Mouse (Mus musculus) intestine, embryonic 16.5 days (tissue): ENCODE measurements around the gene Clca3a1. TPM values are rescaled to one million over a fixed set of nuclear protein-coding genes. Genes with fewer than 3 reads are reported as not detected.
"Not testable (repeated sequence)": the region's sequence is repeated elsewhere in the genome, so short reads cannot be mapped to it uniquely, and the experiment has no call there.

ENCODE experiments used
- ATAC-seq: fragments of 200-750 bp; cut with Nextera tagmentation; 2 replicates; pipeline ENCODE4 v1.8.0; 2017; ENCODE audit warnings: moderate TSS enrichment, moderate library complexity
- H3K27ac ChIP-seq: fragments of 300-500 bp; sonication (generic); 2 replicates; pipeline ENCODE4 v1.5.1; 2014; ENCODE audit warnings: mild to moderate bottlenecking, low read length
- H3K27me3 ChIP-seq: fragments of 300-500 bp; sonication (generic); replicated peaks from 2 replicates; pipeline ENCODE4 v1.6.1; 2014; ENCODE audit warnings: low read length, control low read depth, mixed read lengths; ENCODE audit not compliant: control insufficient read depth, insufficient read depth
- H3K36me3 ChIP-seq: fragments of 300-500 bp; sonication (generic); 2 replicates; pipeline ENCODE4 v1.6.1; 2014; ENCODE audit warnings: low read length, control low read depth; ENCODE audit not compliant: control insufficient read depth, insufficient read depth
- H3K4me1 ChIP-seq: fragments of 300-500 bp; sonication (generic); 2 replicates; pipeline ENCODE4 v1.6.1; 2014; ENCODE audit warnings: low read length, control low read depth, mixed read lengths; ENCODE audit not compliant: control insufficient read depth, insufficient read depth
- H3K4me2 ChIP-seq: fragments of 300-500 bp; sonication (generic); 2 replicates; pipeline ENCODE4 v1.6.1; 2014; ENCODE audit warnings: low read depth, low read length, control low read depth
- H3K4me3 ChIP-seq: fragments of 300-500 bp; sonication (generic); 2 replicates; pipeline ENCODE4 v1.5.1; 2014; ENCODE audit warnings: mild to moderate bottlenecking, low read length
- H3K9ac ChIP-seq: fragments of 300-500 bp; sonication (generic); 2 replicates; pipeline ENCODE4 v1.6.1; 2014; ENCODE audit warnings: low read depth, low read length
- H3K9me3 ChIP-seq: fragments of 300-500 bp; sonication (generic); 2 replicates; pipeline ENCODE4 v1.6.1; 2016; ENCODE audit warnings: low read length, control low read depth; ENCODE audit not compliant: control insufficient read depth
- WGBS: fragments of 180-500 bp; shearing (Covaris S2); extraction: QIAGEN DNeasy Blood & Tissue Kit; methylation state at CpG from one replicate; pipeline ENCODE4 v1.1.7; 2014; 5-methylcytosine and 5-hydroxymethylcytosine counted together
- polyA plus RNA-seq: library from polyadenylated mRNA; unstranded; fragments of >200 nt; fragmentation: Nextera tagmentation; extraction: Ambion mirVana; gene quantifications from 2 replicates; pipeline ENCODE4 v1.2.1, GENCODE M21; 2015

Gene Clca3a1
- polyA plus RNA-seq, result 5.4 and 5.5 TPM in 2 replicates

DNA sequence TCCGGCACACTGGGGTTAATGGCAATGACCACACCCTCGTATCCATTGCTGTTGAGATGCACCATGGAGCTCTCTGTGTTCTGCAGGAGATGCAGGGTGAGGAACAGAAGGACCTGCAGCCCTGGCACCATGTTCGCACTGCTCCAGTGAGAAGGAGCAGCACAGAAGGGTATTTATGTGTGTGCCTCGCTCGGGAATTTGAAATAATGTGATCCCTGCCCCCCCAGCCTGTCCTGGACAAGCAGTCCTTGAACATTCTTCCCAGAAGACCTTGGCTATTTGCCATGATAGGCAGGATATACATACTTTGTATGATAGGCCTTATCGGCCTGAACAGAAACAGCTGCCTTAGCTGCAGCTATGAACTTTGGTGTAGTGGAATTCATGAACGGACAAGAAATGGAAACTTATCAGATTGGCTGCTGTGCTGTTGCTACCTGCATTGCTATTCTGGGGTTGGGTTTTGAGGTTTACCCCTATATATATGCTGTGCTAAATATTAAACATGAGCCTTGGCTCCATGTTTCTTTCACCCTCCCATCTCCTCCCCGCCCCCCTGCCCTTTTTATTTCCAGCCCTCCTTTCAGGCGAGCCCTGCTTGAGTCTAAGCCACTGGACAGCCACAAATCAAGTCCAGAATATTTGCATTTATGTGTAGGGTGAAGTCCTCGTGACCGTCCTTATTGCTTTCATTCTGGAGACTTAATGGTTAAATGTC lies at the start of gene Clca3a1:
Gene Clca3a1, minus strand, starts transcription at position 386 of the 718 bp plus-strand sequence.
- no peak within 1 kb of the TSS for H3K9ac ChIP-seq

DNA sequence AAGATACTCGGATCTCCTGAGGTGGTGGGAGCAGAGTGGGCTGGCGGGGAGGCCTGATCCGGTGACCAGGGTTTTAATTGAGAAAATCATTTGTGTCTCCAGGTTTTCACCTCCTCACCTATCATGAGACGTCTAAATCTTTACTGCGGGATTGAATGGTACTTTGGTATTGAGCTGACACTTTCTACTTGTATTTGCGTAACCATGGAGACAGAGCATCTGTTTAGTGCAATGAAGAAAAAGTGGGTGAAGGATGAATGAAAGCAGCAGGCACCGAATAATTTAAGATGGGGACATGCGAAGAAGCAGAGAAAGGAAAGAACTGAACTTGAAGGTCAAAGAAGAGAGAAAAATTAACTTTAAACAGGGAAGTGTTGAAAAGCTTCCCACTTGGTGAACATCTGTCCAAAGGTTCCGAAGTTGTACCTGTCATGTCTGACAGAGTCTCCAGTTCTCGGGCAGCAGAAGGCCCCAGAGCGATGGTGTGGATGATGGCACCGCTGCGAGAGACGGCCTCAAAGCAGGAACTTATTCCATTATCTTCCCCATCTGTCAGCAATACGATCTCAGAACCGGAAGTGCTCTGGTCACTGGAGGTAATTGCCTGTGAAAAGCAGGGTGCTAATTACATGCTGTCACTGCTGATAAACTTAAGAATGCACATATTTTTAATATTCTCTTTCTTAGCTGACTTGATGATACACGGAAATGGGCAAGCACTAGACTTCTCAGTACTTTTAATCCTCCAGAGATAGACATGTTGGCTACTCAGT lies 47.6 kb upstream of the Clca3a1 start:
- 70% methylated on average over 14 of the region's 17 CpGs for whole genome bisulfite sequencing
- not testable (repeated sequence) for ATAC-seq, H3K27ac ChIP-seq

More for the DNA sequence above, at the start of gene Clca3a1:
- WGBS, result 28% methylated on average over 9 of the region's 11 CpGs
- Histone ChIP-seq H3K36me3 (no peaks in the 10 kb centered on the region), H3K27me3 (no peaks in the 10 kb centered on the region), H3K9me3 (no peaks in the 10 kb centered on the region), H3K27ac (peak within 1 kb of the TSS; percentile 80), H3K4me2 (peak within 1 kb of the TSS; percentile 43), H3K4me3 (peak within 1 kb of the TSS; percentile 3; the same call in 1 of the 2 replicates), H3K4me1 (peaks cover 10% of the 10 kb centered on the region)
- ATAC-seq, result peak; percentile 89

DNA sequence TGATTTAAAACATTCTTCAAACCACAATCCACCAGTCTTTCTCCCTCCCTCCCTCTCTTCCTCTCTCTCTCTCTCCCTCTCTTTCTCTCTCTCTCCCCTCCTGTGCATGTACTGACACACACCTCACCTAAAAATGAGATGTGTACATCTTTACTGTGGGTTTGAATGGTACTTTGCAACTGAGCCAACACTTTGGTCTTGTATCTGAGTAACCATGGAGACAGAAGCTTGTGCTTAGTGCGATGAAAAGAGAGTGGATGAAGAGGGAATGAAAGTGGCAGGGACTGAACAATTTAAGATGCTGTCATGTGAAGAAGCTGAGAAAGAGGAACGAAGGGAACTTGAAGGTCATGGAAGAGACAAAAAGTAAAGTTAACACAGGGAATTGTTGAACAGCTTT lies 45.8 kb upstream of the Clca3a1 start:
- not testable (repeated sequence) for H3K9ac ChIP-seq, H3K4me2 ChIP-seq, H3K4me3 ChIP-seq, H3K9me3 ChIP-seq, H3K4me1 ChIP-seq, ATAC-seq, H3K36me3 ChIP-seq, H3K27me3 ChIP-seq, H3K27ac ChIP-seq
- WGBS, result 62% methylated on average over 2 of the region's 2 CpGs

More for the DNA sequence above, 47.6 kb upstream of the Clca3a1 start:
- not testable (repeated sequence) for H3K4me1 ChIP-seq, H3K9me3 ChIP-seq, H3K4me3 ChIP-seq, H3K27me3 ChIP-seq, H3K36me3 ChIP-seq, H3K9ac ChIP-seq, H3K4me2 ChIP-seq

DNA sequence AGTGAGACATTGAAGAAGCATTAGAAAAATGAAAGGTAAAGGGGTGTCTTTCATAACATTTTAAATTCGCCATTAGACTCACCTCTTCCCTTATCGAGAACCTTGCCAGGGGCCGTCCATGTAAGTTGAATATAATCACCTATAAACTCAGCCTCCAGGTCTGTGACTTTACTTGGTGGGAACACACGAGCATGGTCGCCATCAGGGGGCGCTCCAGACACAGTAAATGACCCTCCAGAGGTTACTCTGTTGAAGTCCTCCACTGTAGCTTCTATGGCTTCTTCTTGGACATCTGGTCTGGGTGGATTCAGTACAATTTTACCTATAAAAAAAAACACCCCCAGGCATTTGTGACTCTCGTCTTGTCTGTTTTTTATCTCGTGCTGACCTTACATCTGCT lies 41.1 kb upstream of the Clca3a1 start:
- no peak overlapping the region for H3K9ac ChIP-seq
- 36% methylated on average over 8 of the region's 8 CpGs for WGBS
- ATAC-seq, result no peak
- no peaks in the 10 kb centered on the region for H3K27me3 ChIP-seq
- no peaks in the 10 kb centered on the region for H3K36me3 ChIP-seq
- no peak overlapping the region for H3K4me3 ChIP-seq
- no peaks in the 10 kb centered on the region for H3K4me1 ChIP-seq
- no peak overlapping the region for H3K4me2 ChIP-seq
- no peaks in the 10 kb centered on the region for H3K9me3 ChIP-seq
- no peak overlapping the region for H3K27ac ChIP-seq

- Histone ChIP-seq H3K27ac (no peak overlapping the region), H3K4me2 (no peak overlapping the region), H3K9me3 (no peaks in the 10 kb centered on the region), H3K36me3 (no peaks in the 10 kb centered on the region), H3K27me3 (no peaks in the 10 kb centered on the region), H3K4me3 (no peak overlapping the region), H3K9ac (no peak overlapping the region), H3K4me1 (no peaks in the 10 kb centered on the region)
- 72% methylated on average over 11 of the region's 11 CpGs for WGBS
- no peak for ATAC-seq
Measured at GRCm38 (mm10) chr3:144785181-144786148, 24.7 kb upstream of the Clca3a1 start.

GRCm38 (mm10) chr3:144765161-144765560 lies 4.4 kb upstream of the Clca3a1 start:
- Histone ChIP-seq H3K36me3 (no peaks in the 10 kb centered on the region), H3K9ac (no peak overlapping the region), H3K27me3 (no peaks in the 10 kb centered on the region), H3K4me2 (no peak overlapping the region), H3K27ac (no peak overlapping the region), H3K4me3 (no peak overlapping the region), H3K4me1 (peaks cover 10% of the 10 kb centered on the region), H3K9me3 (no peaks in the 10 kb centered on the region)
- no peak for ATAC-seq
- 86% methylated on average over 4 of the region's 4 CpGs for WGBS

DNA sequence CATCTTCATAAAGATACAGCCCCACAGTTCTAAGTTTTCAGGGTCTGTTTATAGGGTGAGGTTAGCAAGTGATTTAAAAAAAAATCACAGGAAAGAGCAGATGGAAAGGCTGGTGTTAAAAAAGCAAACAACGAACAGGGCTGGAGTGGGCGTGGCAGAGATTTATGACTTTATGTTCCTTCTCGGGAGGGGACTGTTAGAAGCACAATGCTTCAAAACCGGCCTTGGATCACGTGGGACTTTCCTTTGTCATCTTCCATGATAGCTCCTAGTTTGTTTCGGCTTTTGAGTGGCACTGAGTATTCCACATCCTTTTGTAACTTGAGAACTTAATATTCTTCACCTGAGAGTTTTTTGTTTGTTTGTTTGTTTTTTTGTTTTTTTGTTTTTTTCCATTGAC lies 677 bp upstream of the Clca3a1 start:
- peak; percentile 66 for ATAC-seq
- Histone ChIP-seq H3K36me3 (no peaks in the 10 kb centered on the region), H3K4me2 (peak overlapping the region; percentile 43; the same call in 1 of the 2 replicates), H3K4me3 (no peak overlapping the region), H3K27ac (peak overlapping the region; percentile 80; the same call in 1 of the 2 replicates), H3K9ac (no peak overlapping the region), H3K9me3 (no peaks in the 10 kb centered on the region), H3K4me1 (peaks cover 10% of the 10 kb centered on the region), H3K27me3 (no peaks in the 10 kb centered on the region)
- 27% methylated on average over 6 of the region's 6 CpGs for WGBS

GRCm38 (mm10) chr3:144759719-144760118 lies 1.1 kb downstream of the Clca3a1 start:
- WGBS, result 49% methylated on average over 3 of the region's 3 CpGs
- no peak overlapping the region for H3K9ac ChIP-seq
- no peak overlapping the region for H3K4me2 ChIP-seq
- no peaks in the 10 kb centered on the region for H3K27me3 ChIP-seq
- H3K27ac ChIP-seq, result no peak overlapping the region; the same call in 1 of the 2 replicates
- no peaks in the 10 kb centered on the region for H3K36me3 ChIP-seq
- no peak overlapping the region for H3K4me3 ChIP-seq
- no peaks in the 10 kb centered on the region for H3K9me3 ChIP-seq
- peak; percentile 5; the same call in 1 of the 2 replicates for ATAC-seq
- peaks cover 10% of the 10 kb centered on the region for H3K4me1 ChIP-seq

DNA sequence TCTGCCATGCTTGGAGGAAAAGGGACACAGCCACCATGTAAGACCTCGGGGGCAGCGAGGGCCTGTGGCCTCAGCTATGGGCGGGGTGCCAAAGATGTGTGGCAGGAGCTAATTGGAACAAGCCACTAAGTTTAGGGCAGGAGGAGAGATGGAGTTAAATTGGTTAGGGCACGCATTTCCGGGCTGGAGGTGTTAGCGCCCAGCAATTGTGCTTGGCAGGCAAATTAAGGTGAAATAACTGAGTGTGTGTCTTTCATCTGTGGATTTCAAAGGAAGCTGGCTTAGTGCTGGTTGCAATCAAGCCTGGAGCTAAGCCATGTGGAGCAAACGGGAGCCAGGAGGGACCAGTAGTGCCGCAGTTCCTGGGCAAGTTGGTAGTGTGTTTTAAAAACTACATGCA lies 4.7 kb downstream of the Clca3a1 start:
- not testable (repeated sequence) for H3K9ac ChIP-seq, H3K4me3 ChIP-seq, H3K36me3 ChIP-seq, H3K4me2 ChIP-seq, H3K27me3 ChIP-seq, H3K27ac ChIP-seq, ATAC-seq, H3K4me1 ChIP-seq, H3K9me3 ChIP-seq
- WGBS, result 89% methylated on average over 8 of the region's 8 CpGs
